Mouse (Mus musculus): ENCODE measurements at regions not wholly inside any gene's neighbourhood (a gene's known extent, or its start where the extent isn't known, plus 50 kb on each side); places are given as distances from the start of the nearest gene placed in this dataset.

DNA sequence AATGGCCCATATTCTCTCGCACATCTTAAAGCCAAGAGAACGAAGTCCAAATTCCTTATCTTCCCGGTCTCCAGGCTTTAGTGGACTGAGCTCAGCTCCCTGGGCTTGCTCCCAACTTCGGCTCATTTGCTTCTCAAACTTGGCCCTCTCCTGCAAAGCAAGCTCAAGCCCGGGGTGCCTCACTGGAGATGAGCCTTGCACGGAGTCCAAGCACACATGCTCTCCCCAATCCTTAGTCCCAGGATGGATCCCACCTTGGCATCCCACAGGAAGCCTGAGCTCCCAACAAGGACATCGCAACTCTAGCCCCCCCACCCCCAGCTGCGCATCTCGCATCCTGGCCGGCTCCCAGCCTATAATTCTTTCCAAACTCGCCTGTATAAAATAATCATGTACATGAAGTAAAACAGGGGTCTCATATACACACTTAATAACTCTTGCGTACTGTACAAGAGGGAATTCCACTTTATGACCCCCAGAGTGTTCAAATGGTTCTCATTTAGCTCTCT lies 242.9 kb upstream of the Tbx3 start:
- ATAC-seq, result no peak
- Histone ChIP-seq H3K4me2 (replicated peaks; ENCODE audit: low read depth, low read length) (no peak overlapping the region), H3K9me3 (ENCODE audit: low read length) (no peaks in the 10 kb centered on the region), H3K4me3 (ENCODE audit: low read depth, low read length) (no peak overlapping the region), H3K9ac (replicated peaks; ENCODE audit: low read depth) (no peak overlapping the region), H3K36me3 (ENCODE audit: insufficient read depth, low read length) (no peaks in the 10 kb centered on the region), H3K27ac (ENCODE audit: low read length) (no peak overlapping the region), H3K4me1 (ENCODE audit: insufficient read depth, low read depth, low read length) (no peaks in the 10 kb centered on the region), H3K27me3 (replicated peaks; ENCODE audit: insufficient read depth, low read length) (no peaks in the 10 kb centered on the region)
- WGBS, result 56% methylated on average over 12 of the region's 12 CpGs
- TF ChIP-seq CTCF (IDR thresholded peaks at IDR 0.05) (no peak), EP300 (IDR thresholded peaks at IDR 0.05) (no peak)
- DNase-seq (ENCODE audit: low spot score), result peak; percentile 41

DNA sequence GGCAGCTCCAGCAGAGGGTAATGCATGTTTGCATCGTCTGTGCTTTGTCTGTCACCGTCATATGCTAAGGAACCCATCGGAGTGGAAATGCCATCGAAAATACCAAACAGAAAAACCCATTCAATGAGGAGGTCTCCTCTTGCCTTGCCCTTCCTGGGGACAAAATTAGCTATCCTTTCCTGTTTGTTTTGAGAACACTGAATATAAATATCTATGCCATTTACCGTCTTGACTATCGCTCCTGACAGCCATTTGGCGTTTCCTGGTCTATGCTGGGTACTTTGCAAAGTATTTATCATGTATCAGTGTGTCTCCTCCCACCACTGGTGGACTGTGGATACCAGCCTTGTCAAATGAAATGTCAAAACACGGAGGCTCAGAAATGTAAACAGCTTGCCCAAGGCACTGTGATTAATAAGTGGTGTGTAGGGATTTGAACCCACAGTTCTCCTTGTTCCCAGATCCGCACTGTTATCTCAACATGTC lies 239.2 kb upstream of the Tbx3 start:
- no peak overlapping the region for H3K4me3 ChIP-seq (ENCODE audit: low read depth, low read length)
- no peak overlapping the region for H3K27ac ChIP-seq (ENCODE audit: low read length)
- no peaks in the 10 kb centered on the region for H3K4me1 ChIP-seq (ENCODE audit: insufficient read depth, low read depth, low read length)
- no peaks in the 10 kb centered on the region for H3K9me3 ChIP-seq (ENCODE audit: low read length)
- ATAC-seq (peak; percentile 83), DNase-seq (ENCODE audit: low spot score) (peak; percentile 41)
- H3K27me3 ChIP-seq (replicated peaks; ENCODE audit: insufficient read depth, low read length), result no peaks in the 10 kb centered on the region
- WGBS, result 60% methylated on average over 9 of the region's 9 CpGs
- TF ChIP-seq EP300 (IDR thresholded peaks at IDR 0.05), result peak; percentile 97
- peak; percentile 2; the same call in 1 of the 2 replicates for TF ChIP-seq CTCF (IDR thresholded peaks at IDR 0.05)
- no peak overlapping the region for H3K4me2 ChIP-seq (replicated peaks; ENCODE audit: low read depth, low read length)
- H3K9ac ChIP-seq (replicated peaks; ENCODE audit: low read depth), result no peak overlapping the region
- H3K36me3 ChIP-seq (ENCODE audit: insufficient read depth, low read length), result no peaks in the 10 kb centered on the region

DNA sequence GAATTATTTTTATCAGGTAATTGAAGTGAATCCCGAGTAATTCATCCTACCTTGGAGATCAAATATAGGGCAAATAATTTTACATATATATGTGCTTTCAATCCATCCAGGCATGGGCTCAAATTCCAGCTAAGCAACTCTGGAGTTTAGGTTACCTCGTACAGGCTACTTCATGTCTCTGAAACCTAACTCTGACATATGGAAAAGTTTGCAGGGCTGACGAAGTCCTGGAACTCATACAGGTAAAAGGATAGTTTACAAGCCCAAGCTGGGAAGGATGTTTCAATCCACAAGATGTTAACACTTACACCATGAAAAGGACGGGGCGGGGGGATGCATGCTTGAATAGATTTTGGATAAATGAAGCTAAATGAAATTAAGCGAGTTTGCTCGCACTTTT lies 235.9 kb upstream of the Tbx3 start:
- H3K4me2 ChIP-seq (replicated peaks; ENCODE audit: low read depth, low read length), result no peak overlapping the region
- H3K27me3 ChIP-seq (replicated peaks; ENCODE audit: insufficient read depth, low read length), result no peaks in the 10 kb centered on the region
- H3K4me3 ChIP-seq (ENCODE audit: low read depth, low read length), result no peak overlapping the region
- H3K9me3 ChIP-seq (ENCODE audit: low read length), result no peaks in the 10 kb centered on the region
- no peak overlapping the region for H3K9ac ChIP-seq (replicated peaks; ENCODE audit: low read depth)
- DNase-seq (ENCODE audit: low spot score) (no peak), ATAC-seq (no peak)
- no peak overlapping the region for H3K27ac ChIP-seq (ENCODE audit: low read length)
- TF ChIP-seq EP300 (IDR thresholded peaks at IDR 0.05), result no peak
- no peak for TF ChIP-seq CTCF (IDR thresholded peaks at IDR 0.05)
- H3K4me1 ChIP-seq (ENCODE audit: insufficient read depth, low read depth, low read length), result no peaks in the 10 kb centered on the region
- WGBS, result 69% methylated on average over 7 of the region's 7 CpGs
- no peaks in the 10 kb centered on the region for H3K36me3 ChIP-seq (ENCODE audit: insufficient read depth, low read length)

DNA sequence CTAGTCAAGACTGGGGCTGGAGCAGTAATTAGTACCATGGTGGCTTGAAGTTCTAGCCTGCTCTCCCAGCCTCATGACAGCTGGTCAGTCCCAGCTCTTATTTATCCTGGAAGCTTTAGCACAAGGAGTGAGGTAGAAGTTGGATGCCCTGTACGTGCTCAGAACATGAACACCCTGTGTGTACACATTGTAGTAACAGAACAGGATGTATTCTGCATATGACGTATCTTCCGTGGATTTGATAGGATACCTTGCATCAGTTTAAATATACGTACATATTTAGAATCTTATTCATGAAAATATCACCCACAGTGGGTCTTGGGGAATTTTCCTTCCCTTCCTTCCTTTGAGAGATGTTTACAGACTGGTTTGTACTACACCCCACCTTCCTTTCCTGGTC lies 222.0 kb upstream of the Tbx3 start:
- no peaks in the 10 kb centered on the region; the same call in 1 of the 2 replicates for H3K4me1 ChIP-seq (ENCODE audit: insufficient read depth, low read depth, low read length)
- no peaks in the 10 kb centered on the region for H3K36me3 ChIP-seq (ENCODE audit: insufficient read depth, low read length)
- H3K27ac ChIP-seq (ENCODE audit: low read length), result peak overlapping the region; percentile 33; the same call in 1 of the 2 replicates
- TF ChIP-seq CTCF (IDR thresholded peaks at IDR 0.05) (no peak), EP300 (IDR thresholded peaks at IDR 0.05) (peak; percentile 94)
- 62% methylated on average over 4 of the region's 4 CpGs for WGBS
- ATAC-seq (peak; percentile 73), DNase-seq (ENCODE audit: low spot score) (peak; percentile 38)
- no peak overlapping the region for H3K9ac ChIP-seq (replicated peaks; ENCODE audit: low read depth)
- no peaks in the 10 kb centered on the region for H3K27me3 ChIP-seq (replicated peaks; ENCODE audit: insufficient read depth, low read length)
- H3K4me3 ChIP-seq (ENCODE audit: low read depth, low read length), result no peak overlapping the region
- no peak overlapping the region for H3K4me2 ChIP-seq (replicated peaks; ENCODE audit: low read depth, low read length)
- no peaks in the 10 kb centered on the region for H3K9me3 ChIP-seq (ENCODE audit: low read length)

DNA sequence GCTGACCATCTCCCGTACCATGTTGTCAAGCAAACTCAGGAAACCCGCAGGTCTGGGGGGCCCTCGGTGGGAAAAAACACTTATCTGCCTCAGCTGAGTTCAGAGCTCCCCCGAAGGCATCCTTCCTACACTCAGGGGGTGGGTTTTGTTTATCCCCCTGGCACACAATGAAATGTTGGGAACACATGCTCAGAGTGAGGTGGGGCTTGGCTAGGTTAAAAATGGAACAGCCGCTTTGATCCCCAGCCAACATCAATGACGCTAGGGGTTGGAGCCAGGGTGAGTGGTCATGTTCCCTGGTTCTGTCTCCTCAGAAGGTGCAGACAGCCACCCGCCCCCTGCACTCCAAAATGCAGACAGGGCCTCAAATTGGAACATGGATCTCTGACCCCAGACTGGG lies 221.3 kb upstream of the Tbx3 start:
- Histone ChIP-seq H3K4me1 (ENCODE audit: insufficient read depth, low read depth, low read length) (no peaks in the 10 kb centered on the region; the same call in 1 of the 2 replicates), H3K36me3 (ENCODE audit: insufficient read depth, low read length) (no peaks in the 10 kb centered on the region), H3K9ac (replicated peaks; ENCODE audit: low read depth) (no peak overlapping the region), H3K9me3 (ENCODE audit: low read length) (no peaks in the 10 kb centered on the region), H3K27me3 (replicated peaks; ENCODE audit: insufficient read depth, low read length) (no peaks in the 10 kb centered on the region), H3K4me2 (replicated peaks; ENCODE audit: low read depth, low read length) (no peak overlapping the region), H3K27ac (ENCODE audit: low read length) (peak overlapping the region; percentile 47; the same call in 1 of the 2 replicates), H3K4me3 (ENCODE audit: low read depth, low read length) (no peak overlapping the region)
- ATAC-seq (peak; percentile 87), DNase-seq (ENCODE audit: low spot score) (peak; percentile 52)
- 37% methylated on average over 7 of the region's 7 CpGs for WGBS
- TF ChIP-seq CTCF (IDR thresholded peaks at IDR 0.05) (no peak), EP300 (IDR thresholded peaks at IDR 0.05) (peak; percentile 91)

DNA sequence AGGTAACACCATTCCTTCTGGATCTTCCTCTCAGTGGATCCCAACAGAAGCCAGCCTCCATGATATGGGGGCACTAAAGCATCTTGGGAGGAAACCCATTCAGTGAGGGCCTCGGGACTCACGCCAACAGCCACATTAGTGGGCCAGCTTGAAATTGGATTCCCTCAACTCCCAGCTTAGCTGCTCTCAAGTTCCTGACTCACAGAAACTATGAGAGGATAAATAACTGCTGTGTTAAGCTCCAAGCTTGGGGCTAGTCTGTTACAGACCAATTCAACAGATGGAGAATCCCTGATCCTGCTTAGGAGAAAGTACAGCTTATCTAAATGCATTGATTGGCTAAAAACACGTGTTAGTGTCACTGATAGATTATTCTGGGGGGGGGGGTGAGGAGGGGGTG lies 210.7 kb upstream of the Tbx3 start:
- H3K36me3 ChIP-seq (ENCODE audit: insufficient read depth, low read length), result no peaks in the 10 kb centered on the region
- H3K27ac ChIP-seq (ENCODE audit: low read length), result no peak overlapping the region
- 0 out of 2 replicates have a peak, but pooled peaks cover 5% of the 10 kb centered on the region for H3K4me1 ChIP-seq (ENCODE audit: insufficient read depth, low read depth, low read length)
- no peak for TF ChIP-seq CTCF (IDR thresholded peaks at IDR 0.05)
- TF ChIP-seq EP300 (IDR thresholded peaks at IDR 0.05), result no peak
- ATAC-seq (no peak), DNase-seq (ENCODE audit: low spot score) (no peak)
- H3K9ac ChIP-seq (replicated peaks; ENCODE audit: low read depth), result no peak overlapping the region
- H3K4me2 ChIP-seq (replicated peaks; ENCODE audit: low read depth, low read length), result no peak overlapping the region
- H3K4me3 ChIP-seq (ENCODE audit: low read depth, low read length), result no peak overlapping the region
- H3K9me3 ChIP-seq (ENCODE audit: low read length), result no peaks in the 10 kb centered on the region
- 64% methylated on average over 3 of the region's 3 CpGs for WGBS
- no peaks in the 10 kb centered on the region for H3K27me3 ChIP-seq (replicated peaks; ENCODE audit: insufficient read depth, low read length)

All from lung, postnatal 0 days (tissue).